Mouse (Mus musculus) heart, adult 2 months (tissue): ENCODE data around the gene Mc3r. TPM values are rescaled to one million over a fixed set of nuclear protein-coding genes. Genes with fewer than 3 reads are reported as not detected.

Experiments used
- DNase-seq, 2 experiments: peaks; one replicate each; pipeline ENCODE4 v3.0.0; 2021
- H3K27ac ChIP-seq: fragments of 200-600 bp; 2 replicates; pipeline ENCODE4 v1.8.1; 2022
- H3K27me3 ChIP-seq: fragments of 200-500 bp; 2 replicates; pipeline ENCODE4 v1.6.1; 2012; ENCODE audit warnings: mild to moderate bottlenecking, low read length, inconsistent platforms, mixed read lengths; ENCODE audit not compliant: control insufficient read depth, insufficient read depth
- H3K36me3 ChIP-seq: fragments of 200-500 bp; 2 replicates; pipeline ENCODE4 v1.6.1; 2012; ENCODE audit warnings: low read length, inconsistent platforms; ENCODE audit not compliant: control insufficient read depth, insufficient read depth
- H3K4me1 ChIP-seq: fragments of 200-500 bp; 2 replicates; pipeline ENCODE4 v1.6.1; 2011; ENCODE audit warnings: low read length; ENCODE audit not compliant: control insufficient read depth, insufficient read depth
- H3K4me3 ChIP-seq: fragments of 200-600 bp; 2 replicates; pipeline ENCODE4 v1.8.1; 2022
- H3K79me2 ChIP-seq: fragments of 200-500 bp; replicated peaks from 2 replicates; pipeline ENCODE4 v1.6.1; 2012; ENCODE audit warnings: mild to moderate bottlenecking, inconsistent platforms, low read length, moderate library complexity, mixed read lengths; ENCODE audit not compliant: control insufficient read depth, insufficient read depth
- H3K9ac ChIP-seq: fragments of 200-500 bp; 2 replicates; pipeline ENCODE4 v1.6.1; 2012; ENCODE audit warnings: low read depth, mild to moderate bottlenecking, control low read depth, inconsistent platforms, low read length, mixed read lengths
- CTCF ChIP-seq: fragments of 200-600 bp; IDR thresholded peaks from 2 replicates; pipeline ENCODE4 v1.8.1; 2022; ENCODE audit warnings: antibody characterized with exemption, mild to moderate bottlenecking, moderate library complexity
- EP300 ChIP-seq: fragments of 200-500 bp; IDR thresholded peaks from 2 replicates; pipeline ENCODE4 v1.6.1; 2011; ENCODE audit warnings: low read depth, low read length, control low read depth; ENCODE audit not compliant: insufficient read depth
- POLR2A ChIP-seq: fragments of 200-500 bp; IDR thresholded peaks from 2 replicates; pipeline ENCODE4 v1.6.1; 2011; ENCODE audit warnings: mild to moderate bottlenecking, low read depth, low read length, control low read depth; ENCODE audit not compliant: insufficient read depth
- WGBS: fragments of 180-500 bp; shearing (Covaris S2); methylation state at CpG from one replicate; pipeline ENCODE4 v1.1.7; 2018; 5-methylcytosine and 5-hydroxymethylcytosine counted together
- intact Hi-C: fragments of 180-260 bp; cut with DNase I; formaldehyde crosslinking; loops from one replicate; pipeline ENCODE4 v1.15.1; 2025
- polyA plus RNA-seq: library from polyadenylated mRNA; depleted of rRNA; stranded (reverse); fragments of >200 nt; gene quantifications from 2 replicates; pipeline ENCODE4 v1.2.3, GENCODE M21; 2012; rRNA removed
- total RNA-seq, 2 experiments: library from RNA; stranded (reverse); gene quantifications; 2 replicates each; pipeline ENCODE4 v1.2.3; 2021

The Mc3r gene
- total and polyA plus RNA-seq, 3 experiments: not detected

GRCm38 (mm10) chr2:172298083-172298482, 49.8 kb downstream of the Mc3r start:
- no peak for TF ChIP-seq POLR2A
- DNase-seq: no peak
- H3K27ac ChIP-seq: no peak overlapping the region

GRCm38 (mm10) chr2:172298542-172298941, 50.2 kb downstream of the Mc3r start:
- Histone ChIP-seq H3K79me2 (no peaks in the 10 kb centered on the region), H3K27me3 (no peaks in the 10 kb centered on the region), H3K36me3 (no peaks in the 10 kb centered on the region), H3K4me1 (no peaks in the 10 kb centered on the region), H3K4me3 (no peak overlapping the region), H3K9ac (no peak overlapping the region), H3K27ac (no peak overlapping the region)
- DNase-seq: no peak
- WGBS: 53% methylated on average over 1 of the region's 1 CpGs
- TF ChIP-seq CTCF (no peak), POLR2A (no peak), EP300 (no peak)
- intact Hi-C loops: no loop called here

More at GRCm38 (mm10) chr2:172298083-172298482, 49.8 kb downstream of the Mc3r start:
- no peaks in the 10 kb centered on the region for H3K36me3 ChIP-seq
- WGBS: 12% methylated on average over 1 of the region's 1 CpGs
- no peaks in the 10 kb centered on the region for H3K79me2 ChIP-seq
- H3K4me3 ChIP-seq: no peak overlapping the region
- no peaks in the 10 kb centered on the region for H3K4me1 ChIP-seq
- intact Hi-C loops: no loop called here
- no peak overlapping the region for H3K9ac ChIP-seq
- no peaks in the 10 kb centered on the region for H3K27me3 ChIP-seq

- Histone ChIP-seq H3K9ac (no peak overlapping the region), H3K79me2 (no peaks in the 10 kb centered on the region), H3K27me3 (no peaks in the 10 kb centered on the region), H3K4me3 (no peak overlapping the region), H3K4me1 (no peaks in the 10 kb centered on the region), H3K36me3 (no peaks in the 10 kb centered on the region), H3K27ac (no peak overlapping the region)
- DNase-seq: no peak
- TF ChIP-seq POLR2A (no peak), CTCF (no peak)
- WGBS: 18% methylated on average over 14 of the region's 14 CpGs
- intact Hi-C loops: no loop called here
These were observed 51.0 kb downstream of the Mc3r start for GRCm38 (mm10) chr2:172299126-172299921.

Other genes starting within 250 kb of the Mc3r start
- not detected for gene Cbln4, start 205.0 kb upstream of the Mc3r start, total RNA-seq
- gene Cbln4, start 205.0 kb upstream of the Mc3r start, polyA plus RNA-seq: not detected in 2 replicates
- gene Fam210b, start 97.1 kb downstream of the Mc3r start, total RNA-seq: 1 to 10 TPM; 5.4 to 6.1 TPM
- 6.4 and 9.4 TPM in 2 replicates for gene Fam210b, start 97.1 kb downstream of the Mc3r start, polyA plus RNA-seq
- gene Aurka, start 122.0 kb downstream of the Mc3r start, total RNA-seq: under 1 TPM; 0.42 to 0.45 TPM
- 0.53 and 1.4 TPM in 2 replicates for gene Aurka, start 122.0 kb downstream of the Mc3r start, polyA plus RNA-seq
- 10 to 100 TPM; 16.3 TPM for gene Cstf1, start 122.2 kb downstream of the Mc3r start, total RNA-seq
- gene Cstf1, start 122.2 kb downstream of the Mc3r start, polyA plus RNA-seq: 19.3 and 23.5 TPM in 2 replicates
- gene Cass4, start 145.3 kb downstream of the Mc3r start, total RNA-seq: under 1 TPM; 0.36 to 0.57 TPM
- gene Cass4, start 145.3 kb downstream of the Mc3r start, polyA plus RNA-seq: 0.38 and 0.39 TPM in 2 replicates
- 10 to 100 TPM; 27.2 to 28.6 TPM for gene Rtf2, start 192.1 kb downstream of the Mc3r start, total RNA-seq
- gene Rtf2, start 192.1 kb downstream of the Mc3r start, polyA plus RNA-seq: 22.3 and 30.6 TPM in 2 replicates
- gene Gcnt7, start 210.1 kb downstream of the Mc3r start, total RNA-seq: not detected
- not detected in 2 replicates for gene Gcnt7, start 210.1 kb downstream of the Mc3r start, polyA plus RNA-seq
- gene Fam209, start 224.0 kb downstream of the Mc3r start, total RNA-seq: not detected
- not detected in 2 replicates for gene Fam209, start 224.0 kb downstream of the Mc3r start, polyA plus RNA-seq